Mouse (Mus musculus): ENCODE results near the gene Ncam1. TPM values are rescaled to one million over a fixed set of nuclear protein-coding genes. Genes with fewer than 3 reads are reported as not detected.

Ncam1 gene
- polyA plus RNA-seq, 1 experiment from 2014 or later, result 65.1 TPM

- 38% methylated on average over 8 of the region's 8 CpGs for WGBS
- no peak overlapping the region for H3K4me3 ChIP-seq (ENCODE audit: low read length)
- no peak overlapping the region for H3K27ac ChIP-seq (ENCODE audit: low read length)
- no peak overlapping the region for H3K9ac ChIP-seq (ENCODE audit: low read depth, low read length)
- no peaks in the 10 kb centered on the region for H3K27me3 ChIP-seq (replicated peaks; ENCODE audit: control insufficient read depth, insufficient read depth, low read length)
- H3K4me2 ChIP-seq (ENCODE audit: low read depth, low read length), result no peak overlapping the region
- no peaks in the 10 kb centered on the region for H3K4me1 ChIP-seq (ENCODE audit: control insufficient read depth, insufficient read depth, low read length)
- no peak for ATAC-seq
- H3K36me3 ChIP-seq (ENCODE audit: control insufficient read depth, insufficient read depth, low read length), result no peaks in the 10 kb centered on the region
- no peaks in the 10 kb centered on the region for H3K9me3 ChIP-seq (ENCODE audit: control insufficient read depth, low read length)
Measured at GRCm38 (mm10) chr9:49533912-49534491, 264.7 kb downstream of the Ncam1 start.

GRCm38 (mm10) chr9:49533455-49533854 is 265.3 kb downstream of the Ncam1 start:
- Histone ChIP-seq H3K9ac (ENCODE audit: low read depth, low read length) (no peak overlapping the region), H3K36me3 (ENCODE audit: control insufficient read depth, insufficient read depth, low read length) (no peaks in the 10 kb centered on the region), H3K27me3 (replicated peaks; ENCODE audit: control insufficient read depth, insufficient read depth, low read length) (no peaks in the 10 kb centered on the region), H3K27ac (ENCODE audit: low read length) (no peak overlapping the region), H3K9me3 (ENCODE audit: control insufficient read depth, low read length) (no peaks in the 10 kb centered on the region), H3K4me3 (ENCODE audit: low read length) (no peak overlapping the region), H3K4me1 (ENCODE audit: control insufficient read depth, insufficient read depth, low read length) (no peaks in the 10 kb centered on the region), H3K4me2 (ENCODE audit: low read depth, low read length) (no peak overlapping the region)
- ATAC-seq, result no peak
- 65% methylated on average over 7 of the region's 7 CpGs for WGBS

- Histone ChIP-seq H3K4me3 (ENCODE audit: low read length) (no peak overlapping the region), H3K4me1 (ENCODE audit: control insufficient read depth, insufficient read depth, low read length) (no peaks in the 10 kb centered on the region), H3K9ac (ENCODE audit: low read depth, low read length) (no peak overlapping the region), H3K27ac (ENCODE audit: low read length) (no peak overlapping the region), H3K36me3 (ENCODE audit: control insufficient read depth, insufficient read depth, low read length) (no peaks in the 10 kb centered on the region), H3K9me3 (ENCODE audit: control insufficient read depth, low read length) (no peaks in the 10 kb centered on the region), H3K27me3 (replicated peaks; ENCODE audit: control insufficient read depth, insufficient read depth, low read length) (no peaks in the 10 kb centered on the region), H3K4me2 (ENCODE audit: low read depth, low read length) (no peak overlapping the region)
- no peak for ATAC-seq
- 89% methylated on average over 6 of the region's 6 CpGs for WGBS
Measured at GRCm38 (mm10) chr9:49531833-49532232, 266.9 kb downstream of the Ncam1 start.

GRCm38 (mm10) chr9:49531257-49531656 is 267.5 kb downstream of the Ncam1 start:
- no peaks in the 10 kb centered on the region for H3K36me3 ChIP-seq (ENCODE audit: control insufficient read depth, insufficient read depth, low read length)
- H3K9me3 ChIP-seq (ENCODE audit: control insufficient read depth, low read length), result no peaks in the 10 kb centered on the region
- H3K4me2 ChIP-seq (ENCODE audit: low read depth, low read length), result no peak overlapping the region
- no peak overlapping the region for H3K27ac ChIP-seq (ENCODE audit: low read length)
- no peaks in the 10 kb centered on the region for H3K4me1 ChIP-seq (ENCODE audit: control insufficient read depth, insufficient read depth, low read length)
- 53% methylated on average over 7 of the region's 7 CpGs for WGBS
- H3K4me3 ChIP-seq (ENCODE audit: low read length), result no peak overlapping the region
- H3K27me3 ChIP-seq (replicated peaks; ENCODE audit: control insufficient read depth, insufficient read depth, low read length), result no peaks in the 10 kb centered on the region
- H3K9ac ChIP-seq (ENCODE audit: low read depth, low read length), result no peak overlapping the region
- no peak for ATAC-seq

GRCm38 (mm10) chr9:49530739-49531138 is 268.0 kb downstream of the Ncam1 start:
- no peak overlapping the region for H3K4me2 ChIP-seq (ENCODE audit: low read depth, low read length)
- no peak for ATAC-seq
- no peak overlapping the region for H3K27ac ChIP-seq (ENCODE audit: low read length)
- H3K27me3 ChIP-seq (replicated peaks; ENCODE audit: control insufficient read depth, insufficient read depth, low read length), result no peaks in the 10 kb centered on the region
- no peak overlapping the region for H3K4me3 ChIP-seq (ENCODE audit: low read length)
- WGBS, result 73% methylated on average over 4 of the region's 4 CpGs
- H3K4me1 ChIP-seq (ENCODE audit: control insufficient read depth, insufficient read depth, low read length), result no peaks in the 10 kb centered on the region
- H3K9me3 ChIP-seq (ENCODE audit: control insufficient read depth, low read length), result no peaks in the 10 kb centered on the region
- H3K36me3 ChIP-seq (ENCODE audit: control insufficient read depth, insufficient read depth, low read length), result no peaks in the 10 kb centered on the region
- H3K9ac ChIP-seq (ENCODE audit: low read depth, low read length), result no peak overlapping the region

- Histone ChIP-seq H3K27me3 (replicated peaks; ENCODE audit: control insufficient read depth, insufficient read depth, low read length) (no peaks in the 10 kb centered on the region), H3K9me3 (ENCODE audit: control insufficient read depth, low read length) (no peaks in the 10 kb centered on the region), H3K9ac (ENCODE audit: low read depth, low read length) (no peak overlapping the region), H3K4me3 (ENCODE audit: low read length) (no peak overlapping the region), H3K4me1 (ENCODE audit: control insufficient read depth, insufficient read depth, low read length) (no peaks in the 10 kb centered on the region), H3K27ac (ENCODE audit: low read length) (no peak overlapping the region), H3K36me3 (ENCODE audit: control insufficient read depth, insufficient read depth, low read length) (no peaks in the 10 kb centered on the region), H3K4me2 (ENCODE audit: low read depth, low read length) (no peak overlapping the region)
- whole genome bisulfite sequencing, result 76% methylated on average over 8 of the region's 8 CpGs
- ATAC-seq, result no peak
Measured at GRCm38 (mm10) chr9:49529366-49529959, 269.3 kb downstream of the Ncam1 start.

- Histone ChIP-seq H3K27ac (ENCODE audit: low read length) (no peak overlapping the region), H3K4me1 (ENCODE audit: control insufficient read depth, insufficient read depth, low read length) (no peaks in the 10 kb centered on the region), H3K9me3 (ENCODE audit: control insufficient read depth, low read length) (no peaks in the 10 kb centered on the region), H3K27me3 (replicated peaks; ENCODE audit: control insufficient read depth, insufficient read depth, low read length) (no peaks in the 10 kb centered on the region), H3K36me3 (ENCODE audit: control insufficient read depth, insufficient read depth, low read length) (no peaks in the 10 kb centered on the region), H3K4me3 (ENCODE audit: low read length) (no peak overlapping the region), H3K4me2 (ENCODE audit: low read depth, low read length) (no peak overlapping the region), H3K9ac (ENCODE audit: low read depth, low read length) (no peak overlapping the region)
- whole genome bisulfite sequencing, result 62% methylated on average over 10 of the region's 10 CpGs
- no peak for ATAC-seq
Measured at GRCm38 (mm10) chr9:49528943-49529342, 269.8 kb downstream of the Ncam1 start.

GRCm38 (mm10) chr9:49528026-49528425 is 270.7 kb downstream of the Ncam1 start:
- Histone ChIP-seq H3K4me3 (ENCODE audit: low read length) (no peak overlapping the region), H3K27me3 (replicated peaks; ENCODE audit: control insufficient read depth, insufficient read depth, low read length) (no peaks in the 10 kb centered on the region), H3K4me2 (ENCODE audit: low read depth, low read length) (no peak overlapping the region), H3K4me1 (ENCODE audit: control insufficient read depth, insufficient read depth, low read length) (no peaks in the 10 kb centered on the region), H3K9me3 (ENCODE audit: control insufficient read depth, low read length) (no peaks in the 10 kb centered on the region), H3K36me3 (ENCODE audit: control insufficient read depth, insufficient read depth, low read length) (no peaks in the 10 kb centered on the region), H3K9ac (ENCODE audit: low read depth, low read length) (no peak overlapping the region), H3K27ac (ENCODE audit: low read length) (no peak overlapping the region)
- ATAC-seq, result no peak
- WGBS, result 85% methylated on average over 5 of the region's 5 CpGs

GRCm38 (mm10) chr9:49527340-49527739 is 271.4 kb downstream of the Ncam1 start:
- 68% methylated on average over 8 of the region's 8 CpGs for WGBS
- no peak overlapping the region for H3K4me3 ChIP-seq (ENCODE audit: low read length)
- H3K9ac ChIP-seq (ENCODE audit: low read depth, low read length), result no peak overlapping the region
- H3K4me2 ChIP-seq (ENCODE audit: low read depth, low read length), result no peak overlapping the region
- no peaks in the 10 kb centered on the region for H3K4me1 ChIP-seq (ENCODE audit: control insufficient read depth, insufficient read depth, low read length)
- no peak overlapping the region for H3K27ac ChIP-seq (ENCODE audit: low read length)
- no peaks in the 10 kb centered on the region for H3K27me3 ChIP-seq (replicated peaks; ENCODE audit: control insufficient read depth, insufficient read depth, low read length)
- no peak for ATAC-seq
- no peaks in the 10 kb centered on the region for H3K9me3 ChIP-seq (ENCODE audit: control insufficient read depth, low read length)
- H3K36me3 ChIP-seq (ENCODE audit: control insufficient read depth, insufficient read depth, low read length), result no peaks in the 10 kb centered on the region

GRCm38 (mm10) chr9:49524721-49525120 is 274.0 kb downstream of the Ncam1 start:
- ATAC-seq, result no peak
- no peaks in the 10 kb centered on the region for H3K27me3 ChIP-seq (replicated peaks; ENCODE audit: control insufficient read depth, insufficient read depth, low read length)
- H3K27ac ChIP-seq (ENCODE audit: low read length), result no peak overlapping the region
- H3K9me3 ChIP-seq (ENCODE audit: control insufficient read depth, low read length), result no peaks in the 10 kb centered on the region
- no peaks in the 10 kb centered on the region for H3K36me3 ChIP-seq (ENCODE audit: control insufficient read depth, insufficient read depth, low read length)
- H3K9ac ChIP-seq (ENCODE audit: low read depth, low read length), result no peak overlapping the region
- H3K4me2 ChIP-seq (ENCODE audit: low read depth, low read length), result no peak overlapping the region
- 82% methylated on average over 9 of the region's 9 CpGs for WGBS
- no peaks in the 10 kb centered on the region for H3K4me1 ChIP-seq (ENCODE audit: control insufficient read depth, insufficient read depth, low read length)
- H3K4me3 ChIP-seq (ENCODE audit: low read length), result no peak overlapping the region

All from intestine, embryonic 16.5 days (tissue).